Mouse (Mus musculus) granulocyte monocyte progenitor cell, adult 5-6 weeks (primary cell): Measurements from ENCODE around the gene Stoml1. TPM values are rescaled to one million over a fixed set of nuclear protein-coding genes. Genes with fewer than 3 reads are reported as not detected.
"Not testable (repeated sequence)": the region's sequence is repeated elsewhere in the genome, so short reads cannot be mapped to it uniquely, and the experiment has no call there.

ENCODE experiments used
- ATAC-seq: replicated peaks from 2 replicates; pipeline ENCODE4 v1.8.0; 2016; ENCODE audit warnings: mild to moderate bottlenecking, moderate TSS enrichment, inconsistent platforms; ENCODE audit not compliant: poor library complexity, severe bottlenecking
- total RNA-seq, 2 experiments: library from RNA; stranded (forward) in 1 of 2; stranded (reverse) in 1 of 2; fragments of 200-712, 200-1000 nt in 1 of 2; fragments of >200 nt in 1 of 2; fragmentation: Nextera tagmentation in 1 of 2; gene quantifications; 2 replicates each; pipeline ENCODE4 v1.2.3; 2014 to 2017

The Stoml1 gene
- total RNA-seq, 2 experiments from 2014 or later: 11.6 to 17.7 TPM

DNA sequence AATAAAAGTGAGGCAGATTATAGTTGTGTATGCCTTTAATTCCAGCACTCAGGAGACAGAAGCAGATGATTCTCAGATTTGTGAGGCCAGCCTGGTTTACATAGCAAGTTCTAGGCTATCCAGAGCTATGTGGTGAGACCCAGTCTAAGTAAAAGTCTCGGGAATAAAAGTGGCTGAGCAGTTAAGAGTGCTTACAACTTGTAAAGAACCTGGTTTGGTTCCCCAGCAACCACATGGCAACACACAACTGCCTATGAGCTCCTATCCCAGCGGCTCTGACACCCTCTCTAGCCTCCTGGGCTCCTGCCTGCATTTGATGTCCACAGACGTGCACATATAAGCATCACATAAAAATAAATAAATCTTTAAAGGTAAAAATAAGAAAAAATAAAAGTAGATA lies 17.1 kb downstream of the Stoml1 start:
- no peak for ATAC-seq

DNA sequence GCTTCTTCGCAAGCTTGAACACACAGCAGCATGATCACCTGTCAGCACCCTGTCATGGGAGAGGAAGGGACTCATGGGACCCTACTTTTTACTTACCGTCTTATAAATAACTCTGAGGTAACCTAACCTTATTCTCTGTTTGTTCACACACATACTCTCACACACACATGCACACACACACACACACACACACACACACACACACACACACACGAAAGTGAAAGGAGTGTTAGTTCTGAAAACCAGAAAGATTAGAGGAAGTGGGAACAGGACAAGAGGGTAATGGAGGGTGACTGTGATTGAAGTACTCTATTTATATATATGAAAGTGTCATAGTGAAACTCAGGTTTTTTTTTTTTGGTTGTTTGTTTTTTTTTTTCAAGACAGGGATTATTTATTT lies 18.1 kb downstream of the Stoml1 start:
- ATAC-seq: peak; percentile 29

DNA sequence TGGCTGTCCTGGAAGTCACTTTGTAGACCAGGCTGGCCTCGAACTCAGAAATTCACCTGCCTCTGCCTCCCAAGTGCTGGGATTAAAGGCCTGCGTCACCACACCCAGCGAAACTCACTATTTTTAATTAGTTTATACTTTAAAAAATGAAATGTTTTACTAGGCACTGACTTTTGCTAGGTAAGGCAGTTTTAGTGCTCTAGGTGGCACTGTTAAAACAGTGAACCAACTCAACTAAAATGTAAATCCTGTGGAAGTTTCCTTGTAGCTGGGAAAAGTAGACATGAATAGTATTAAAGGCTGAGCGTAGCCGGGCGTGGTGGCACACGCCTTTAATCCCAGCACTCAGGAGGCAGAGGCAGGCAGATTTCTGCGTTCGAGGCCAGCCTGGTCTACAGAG lies 18.6 kb downstream of the Stoml1 start:
- not testable (repeated sequence) for ATAC-seq

DNA sequence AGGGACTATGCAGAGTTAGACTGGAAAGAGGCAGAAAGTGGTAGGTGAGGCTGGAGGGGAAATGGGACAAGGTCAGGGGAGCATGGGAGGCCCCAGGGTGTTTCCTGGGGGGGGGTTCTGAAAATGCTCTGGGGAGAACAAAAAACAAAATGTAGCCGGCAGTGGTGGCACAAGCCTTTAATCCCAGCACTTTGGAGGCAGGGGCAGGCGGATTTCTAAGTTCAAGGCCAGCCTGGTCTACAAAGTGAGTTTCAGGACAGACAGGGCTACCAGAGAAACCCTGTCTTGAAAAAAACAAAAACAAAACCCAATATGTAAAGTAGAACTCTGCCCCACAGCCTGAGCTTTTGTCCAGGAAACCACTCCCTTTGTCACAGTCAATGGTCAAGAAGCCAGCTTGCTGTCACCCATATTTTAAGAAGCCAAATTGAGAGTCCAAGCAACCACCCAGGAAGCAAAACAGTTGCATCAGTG lies 19.1 kb downstream of the Stoml1 start:
- no peak for ATAC-seq

DNA sequence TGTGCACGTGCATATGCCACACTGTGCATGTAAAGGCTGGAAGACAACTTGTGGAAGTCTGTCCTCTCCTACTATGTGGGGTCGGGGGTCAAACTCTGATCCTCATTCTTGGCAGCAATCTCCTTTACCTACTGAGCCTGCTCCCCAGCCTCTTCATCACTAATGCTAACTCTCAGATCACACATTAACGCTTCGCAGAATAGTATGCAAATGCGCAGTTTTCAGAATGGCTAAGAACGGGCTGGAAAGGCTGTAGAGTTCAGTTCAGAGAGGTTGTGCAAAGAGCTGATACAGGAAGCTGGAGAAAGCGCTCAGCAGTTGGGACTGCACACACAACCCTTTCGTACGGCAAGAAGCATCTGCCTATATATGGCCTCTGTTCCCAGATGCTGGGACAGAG lies 19.9 kb downstream of the Stoml1 start:
- ATAC-seq: no peak

DNA sequence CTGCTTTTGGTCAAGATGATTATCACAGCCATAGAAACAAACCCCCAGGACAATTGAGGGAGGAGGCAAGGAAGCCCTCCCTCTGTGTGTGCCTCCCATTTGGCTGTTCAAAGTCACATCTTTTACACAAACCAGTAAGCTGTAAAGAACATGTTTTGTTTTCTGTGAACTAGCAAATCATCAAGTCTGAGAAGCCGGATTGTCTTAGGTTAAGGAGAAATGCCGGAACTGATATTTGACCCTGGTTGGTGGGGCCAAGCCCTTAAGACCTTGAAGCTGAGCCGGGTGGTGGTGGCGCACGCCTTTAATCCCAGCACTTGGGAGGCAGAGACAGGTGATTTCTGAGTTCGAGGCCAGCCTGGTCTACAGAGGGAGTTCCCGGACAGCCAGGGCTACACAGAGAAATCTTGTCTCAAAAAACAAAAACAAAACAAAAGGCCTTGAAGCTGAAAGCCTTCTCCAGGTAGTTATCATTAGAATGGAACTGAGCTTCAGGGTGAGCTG lies 21.2 kb downstream of the Stoml1 start:
- no peak for ATAC-seq

DNA sequence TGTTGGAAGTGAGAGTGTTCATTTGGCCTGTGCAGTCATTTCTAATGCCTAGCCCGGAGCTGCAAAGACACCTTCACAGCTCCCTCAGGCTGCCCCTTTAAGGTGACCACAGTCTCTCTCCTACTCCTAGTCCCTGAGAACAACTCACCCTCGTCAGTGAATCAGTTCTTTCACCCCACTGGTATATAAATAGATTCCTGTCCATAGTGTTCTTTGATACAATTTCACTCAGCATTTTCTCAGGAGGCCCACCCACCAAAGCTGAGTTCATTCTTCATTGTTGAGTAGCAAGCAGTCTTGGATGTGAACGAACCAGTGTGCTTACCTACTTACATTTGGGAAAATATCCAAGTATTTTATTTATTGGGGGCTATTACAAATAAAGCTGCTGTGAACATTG lies 21.7 kb downstream of the Stoml1 start:
- ATAC-seq: no peak

DNA sequence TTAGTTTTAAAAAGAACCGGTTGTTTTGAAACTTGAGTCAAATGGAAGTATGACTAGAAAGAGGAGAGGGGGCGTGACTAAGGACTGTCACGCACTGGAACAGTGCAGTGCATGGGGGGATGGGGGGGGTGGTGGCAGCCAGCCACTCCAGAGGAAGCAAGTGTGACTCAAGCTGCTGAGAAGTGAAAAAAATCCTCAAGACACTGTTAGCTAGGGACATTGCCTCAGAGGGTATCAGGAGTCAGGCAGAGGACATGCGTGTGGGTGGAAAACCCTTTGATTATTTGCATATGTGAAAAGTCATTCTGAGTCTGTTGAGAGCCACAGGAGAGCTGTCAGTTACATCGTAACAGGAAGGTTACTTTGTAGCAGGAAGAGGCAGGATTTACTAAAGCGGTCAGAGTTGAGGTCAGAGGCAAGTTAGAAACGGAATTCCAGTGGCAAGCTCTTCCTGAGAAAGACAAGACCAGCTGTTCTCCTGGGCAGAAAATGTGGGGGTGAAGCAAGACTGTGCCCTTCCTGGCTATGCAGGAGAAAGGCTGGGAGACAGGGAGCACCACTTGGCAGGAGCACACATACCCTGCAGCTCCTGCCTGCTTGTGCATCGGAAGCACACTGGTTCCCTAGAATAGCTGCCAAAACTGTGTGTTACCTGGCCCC lies 22.3 kb downstream of the Stoml1 start:
- ATAC-seq: peak; percentile 86

DNA sequence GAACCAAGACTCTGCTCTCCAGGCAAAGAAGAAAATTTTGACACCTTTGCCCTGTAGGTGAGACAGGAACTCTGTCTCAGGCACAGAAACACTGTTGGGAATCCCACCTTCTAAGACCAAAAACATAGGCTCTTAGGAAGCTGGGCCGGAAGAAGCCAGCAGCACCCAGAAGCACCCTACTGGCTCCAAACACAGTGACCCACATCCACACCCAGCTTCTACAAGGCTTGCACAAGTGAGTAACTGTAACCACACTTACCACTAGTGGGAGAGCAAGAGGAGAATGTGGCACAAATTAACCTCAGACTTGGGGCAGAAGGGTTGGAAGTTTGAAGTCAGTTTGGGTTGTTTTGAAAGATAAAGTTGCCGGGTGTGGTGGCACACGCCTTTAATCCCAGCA lies 22.8 kb downstream of the Stoml1 start:
- ATAC-seq: peak; percentile 70

DNA sequence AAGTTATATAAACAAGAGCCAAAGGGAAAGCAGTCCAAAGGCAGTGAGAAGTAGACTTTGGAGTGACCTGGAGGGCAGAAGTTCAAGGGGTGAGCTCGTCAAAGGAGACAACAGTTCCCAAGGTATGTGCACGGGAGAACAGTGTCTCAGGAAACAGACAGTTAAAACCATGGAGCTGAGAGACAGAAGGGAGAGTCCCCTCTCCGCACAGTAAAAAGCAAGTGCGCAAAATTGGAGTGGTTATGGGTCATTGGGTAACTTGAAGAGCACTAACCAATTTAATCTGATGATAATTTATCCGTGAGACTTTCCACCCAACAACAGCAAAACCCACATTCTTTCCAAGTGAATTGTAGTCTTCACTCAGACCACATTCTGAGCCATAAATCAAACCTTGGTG lies 23.4 kb downstream of the Stoml1 start:
- ATAC-seq: no peak

DNA sequence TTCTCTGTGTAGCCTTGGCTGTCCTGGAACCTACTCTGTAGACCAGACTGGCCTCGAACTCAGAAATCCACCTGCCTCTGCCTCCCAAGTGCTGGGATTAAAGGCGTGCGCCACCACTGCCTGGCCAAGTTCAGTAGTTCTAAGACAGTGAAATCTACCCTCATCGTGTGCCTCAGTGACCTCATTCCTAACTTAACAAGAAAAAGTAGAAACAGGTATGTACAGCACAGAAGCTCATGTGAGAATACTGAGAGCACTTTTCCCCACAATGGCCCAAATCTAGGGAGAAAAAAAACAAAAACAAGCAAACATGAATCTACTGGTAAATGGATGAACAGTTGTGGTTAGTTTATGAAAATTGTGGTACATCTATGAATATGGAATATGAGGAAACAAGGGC lies 25.3 kb downstream of the Stoml1 start:
- no peak for ATAC-seq

DNA sequence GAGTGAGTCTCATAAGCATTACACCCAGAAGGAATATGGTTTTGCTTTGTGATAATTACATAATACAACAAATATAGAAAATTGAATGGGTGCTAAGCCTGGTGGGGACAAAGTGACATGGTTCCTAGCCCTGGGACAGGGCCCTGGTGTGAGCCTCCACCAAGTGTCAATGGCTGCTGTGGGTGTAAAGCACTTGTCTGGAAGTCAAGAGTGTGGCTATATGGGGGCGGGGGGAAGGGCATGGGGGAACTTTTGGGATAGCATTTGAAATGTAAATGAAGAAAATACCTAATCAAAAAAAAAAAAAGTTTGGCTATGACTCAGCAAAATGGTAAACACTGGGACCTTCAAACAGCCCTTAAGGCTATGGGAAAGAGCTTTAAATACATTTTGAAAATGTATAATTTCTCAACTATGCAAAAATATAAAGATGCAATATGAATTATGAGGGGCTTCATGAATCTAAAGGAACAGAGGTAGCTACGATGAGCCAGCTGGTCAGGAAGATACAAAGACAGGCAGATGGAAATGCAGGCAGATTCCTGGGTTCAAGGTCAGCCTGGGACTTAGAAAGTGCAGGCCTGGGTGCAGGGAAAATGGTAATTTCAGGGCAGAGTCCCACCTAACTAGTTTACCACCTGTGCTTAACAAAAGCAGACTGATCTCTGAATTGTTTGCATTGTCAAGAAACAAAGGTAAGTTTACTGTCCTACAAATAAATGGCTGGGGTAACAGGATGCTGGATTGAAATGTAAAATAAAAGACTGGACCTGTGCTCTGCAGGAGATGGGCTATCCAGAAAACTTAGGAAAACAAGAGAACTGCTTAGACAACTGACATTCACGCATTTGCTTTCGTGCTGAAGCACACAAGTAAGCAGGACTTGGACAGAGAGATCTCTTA lies 26.1 kb downstream of the Stoml1 start:
- no peak for ATAC-seq

DNA sequence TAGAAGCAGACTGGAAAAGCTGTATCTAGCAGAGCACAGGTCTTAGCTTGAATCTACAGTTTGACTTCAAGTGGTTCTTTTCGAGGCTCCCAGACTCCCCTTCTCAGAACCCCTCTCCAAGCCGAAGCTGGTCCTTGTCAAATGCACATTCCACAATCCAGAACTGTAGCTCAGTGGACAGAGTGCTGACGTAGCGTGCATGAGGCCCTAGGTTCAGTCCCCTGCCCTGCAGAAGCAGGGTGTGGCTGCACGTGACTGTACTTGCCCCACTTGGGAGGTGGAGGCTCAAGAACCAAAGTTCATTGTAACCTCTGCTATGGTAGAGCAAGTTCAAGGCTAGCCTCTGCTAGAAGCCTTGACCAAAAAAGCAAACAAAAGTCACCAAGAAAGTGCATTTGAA lies 26.8 kb downstream of the Stoml1 start:
- no peak for ATAC-seq

DNA sequence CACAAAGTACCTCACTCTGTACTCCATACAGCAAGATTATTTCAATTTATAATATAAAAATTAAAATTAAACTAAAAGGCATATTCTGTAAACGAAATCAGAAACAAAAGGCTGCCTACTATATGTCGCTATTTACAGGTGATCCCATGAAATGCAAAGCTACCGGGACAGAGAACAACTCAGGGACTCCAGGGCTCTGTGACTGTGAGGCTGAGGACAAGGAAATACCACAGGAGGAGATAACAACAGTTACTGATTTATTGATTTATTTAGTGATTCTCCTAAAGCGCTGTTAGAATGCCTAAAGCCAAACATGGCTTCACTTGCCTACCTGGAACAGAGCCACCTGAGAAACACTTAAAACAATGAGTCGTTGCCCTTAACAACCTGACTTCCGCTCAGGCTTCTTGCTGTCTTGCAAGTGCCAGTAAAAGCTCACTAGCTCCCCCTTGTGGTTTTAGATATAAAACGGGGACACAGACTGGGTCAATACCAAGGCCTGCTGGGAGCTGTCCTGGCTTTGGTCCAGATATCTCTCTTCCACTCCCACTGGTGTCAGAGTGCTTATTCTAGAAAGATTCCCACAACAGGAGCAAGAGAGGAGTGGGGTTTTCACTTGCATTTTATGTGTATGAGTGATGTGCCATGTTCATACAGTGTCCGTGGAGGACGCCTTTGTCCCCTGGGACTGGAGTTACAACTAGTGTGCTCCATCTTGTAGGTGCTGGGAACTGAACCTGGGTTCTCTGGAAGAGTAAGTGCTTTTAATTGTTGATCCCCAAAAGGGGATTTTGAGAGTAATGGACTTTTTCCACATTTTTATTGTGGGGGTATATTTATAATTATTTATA lies 27.5 kb downstream of the Stoml1 start:
- ATAC-seq: peak; percentile 50

DNA sequence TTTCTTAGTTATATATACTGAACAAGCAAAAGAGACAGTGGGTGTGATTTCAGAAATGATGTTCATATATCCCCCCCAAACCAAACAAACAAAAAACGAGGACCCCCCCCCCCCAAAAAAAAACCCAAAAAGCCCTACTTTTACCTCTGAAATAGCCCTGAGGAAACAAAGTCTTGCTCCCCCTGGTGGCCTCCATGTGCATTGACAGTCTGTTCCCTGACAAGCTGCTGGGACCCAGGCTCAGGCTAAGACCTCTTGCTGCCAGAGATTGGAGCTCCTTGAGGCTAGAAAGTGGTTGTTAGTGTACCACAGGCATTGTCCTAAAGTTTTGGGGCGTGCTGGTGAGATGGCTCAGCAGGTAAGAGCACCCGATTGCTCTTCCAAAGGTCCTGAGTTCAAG lies 28.6 kb downstream of the Stoml1 start:
- ATAC-seq: peak; percentile 65

DNA sequence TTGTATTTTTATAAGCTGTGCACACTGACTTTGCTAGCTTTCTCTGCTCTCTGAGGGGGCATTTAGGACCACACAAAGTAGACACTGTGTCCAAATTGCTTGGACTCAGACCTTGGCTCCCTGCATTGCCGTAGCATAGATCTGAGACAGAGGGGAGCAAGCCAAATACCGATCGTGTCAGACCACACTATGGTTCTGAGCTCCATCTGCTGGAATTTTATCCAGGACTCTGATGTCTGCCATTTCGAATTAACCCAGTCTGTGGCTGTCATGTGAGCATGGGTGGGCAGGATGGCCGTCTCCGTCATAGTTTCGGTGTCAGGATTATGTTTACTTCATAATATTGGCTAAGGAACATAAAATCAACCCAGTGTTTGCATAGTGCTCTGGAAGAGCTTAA lies 30.5 kb downstream of the Stoml1 start:
- no peak for ATAC-seq

DNA sequence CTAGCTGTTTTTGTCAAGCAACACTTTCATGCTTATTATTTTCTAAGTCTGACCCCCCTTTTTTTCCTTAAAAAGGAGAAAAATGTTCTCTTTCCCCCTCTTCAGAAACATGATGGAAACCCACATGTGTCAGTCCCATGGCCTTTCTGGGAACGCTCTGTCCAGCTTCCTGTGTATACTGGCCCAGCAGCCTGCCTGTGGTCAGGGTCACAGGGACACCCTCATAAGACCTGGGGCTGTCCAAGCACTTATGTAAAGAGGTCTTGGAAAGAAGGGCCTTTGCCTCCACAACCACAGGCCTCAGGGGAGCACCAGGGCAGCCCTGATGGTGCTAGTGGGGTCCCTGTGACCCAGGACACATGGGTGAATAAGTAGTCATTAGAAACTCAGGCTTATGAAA lies 36.1 kb downstream of the Stoml1 start:
- ATAC-seq: no peak

DNA sequence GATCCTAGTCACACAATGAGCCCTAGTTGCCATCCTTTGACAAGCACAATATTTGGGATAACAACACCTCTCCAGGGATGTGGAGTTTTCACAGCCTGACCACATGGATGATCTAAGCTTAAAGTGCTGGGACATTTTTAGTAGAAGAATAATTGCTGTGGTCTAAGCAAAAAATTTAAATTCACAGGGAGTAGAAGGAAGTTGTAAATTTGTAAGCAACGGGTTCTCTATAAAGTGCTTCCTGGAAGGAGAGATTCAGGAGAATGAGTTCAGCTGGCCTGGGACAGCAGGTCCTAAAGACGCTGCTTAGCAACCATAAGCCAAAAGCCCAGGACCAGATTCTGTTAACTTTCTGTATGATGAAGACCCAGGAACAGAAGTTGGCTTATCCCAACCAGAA lies 36.9 kb downstream of the Stoml1 start:
- no peak for ATAC-seq

DNA sequence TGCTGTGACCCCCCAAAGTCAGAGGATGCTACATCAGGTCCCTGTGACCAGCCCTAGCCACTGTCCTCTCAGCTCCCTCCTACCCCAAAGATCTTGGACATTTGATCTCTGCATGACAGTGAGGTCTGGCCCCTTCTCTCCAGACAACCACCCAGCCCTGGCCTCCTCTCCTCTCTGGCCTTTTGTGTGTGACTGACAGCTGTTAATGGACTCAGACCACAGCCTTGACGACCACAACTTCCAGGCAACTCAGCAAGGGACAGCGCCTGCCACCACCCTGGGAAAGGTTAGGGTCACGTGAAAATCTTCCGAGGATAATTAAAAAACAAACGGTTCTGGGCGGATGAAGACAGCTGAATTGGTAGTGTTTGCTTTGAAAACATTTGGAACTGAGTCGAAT lies 41.6 kb downstream of the Stoml1 start:
- no peak for ATAC-seq

DNA sequence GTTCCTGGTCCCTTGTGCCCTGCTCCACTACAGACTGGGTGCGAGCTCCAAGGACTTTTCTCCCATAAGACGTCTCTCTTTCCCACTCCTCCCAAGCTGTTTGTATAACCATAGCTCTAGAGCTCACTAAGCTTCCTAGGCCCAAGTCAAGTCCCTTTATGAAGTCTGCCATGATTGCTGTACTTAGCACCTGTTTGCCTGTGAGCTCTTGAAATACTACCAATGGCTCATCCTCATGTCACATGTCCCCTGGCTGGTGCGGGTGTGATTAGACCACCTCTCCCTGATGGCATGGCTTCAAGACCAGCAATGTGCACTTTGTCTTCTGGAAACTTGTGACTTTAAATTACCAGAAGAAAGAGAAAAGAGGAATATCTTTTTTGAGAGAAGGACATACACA lies 42.4 kb downstream of the Stoml1 start:
- no peak for ATAC-seq
